Mouse (Mus musculus): ENCODE measurements around the gene Nploc4. TPM values are rescaled to one million over a fixed set of nuclear protein-coding genes. Genes with fewer than 3 reads are reported as not detected.
"Not testable (repeated sequence)": the region's sequence is repeated elsewhere in the genome, so short reads cannot be mapped to it uniquely, and the experiment has no call there.

Nploc4 gene
- total RNA-seq, 2 experiments from 2014 or later: 35.4 to 41.0 TPM

GRCm38 (mm10) chr11:120355277-120356039 is 82.0 kb downstream of the Nploc4 start:
- no peak for ATAC-seq (replicated peaks; ENCODE audit: poor library complexity)

GRCm38 (mm10) chr11:120354304-120355276 is 82.9 kb downstream of the Nploc4 start:
- ATAC-seq (replicated peaks; ENCODE audit: poor library complexity): no peak

- peak; percentile 77 for ATAC-seq (replicated peaks; ENCODE audit: poor library complexity)
Measured at GRCm38 (mm10) chr11:120353500-120354303, 83.8 kb downstream of the Nploc4 start.

GRCm38 (mm10) chr11:120352571-120353290 is 84.8 kb downstream of the Nploc4 start:
- no peak for ATAC-seq (replicated peaks; ENCODE audit: poor library complexity)

GRCm38 (mm10) chr11:120352093-120352350 is 85.5 kb downstream of the Nploc4 start:
- ATAC-seq (replicated peaks; ENCODE audit: poor library complexity): not testable (repeated sequence)

- ATAC-seq (replicated peaks; ENCODE audit: poor library complexity): no peak
Measured at GRCm38 (mm10) chr11:120351250-120352092, 86.0 kb downstream of the Nploc4 start.

- ATAC-seq (replicated peaks; ENCODE audit: poor library complexity): no peak
Measured at GRCm38 (mm10) chr11:120350711-120351110, 86.8 kb downstream of the Nploc4 start.

- ATAC-seq (replicated peaks; ENCODE audit: poor library complexity): peak; percentile 35
Measured at GRCm38 (mm10) chr11:120349986-120350702, 87.4 kb downstream of the Nploc4 start.

GRCm38 (mm10) chr11:120349371-120349985 is 88.0 kb downstream of the Nploc4 start:
- ATAC-seq (replicated peaks; ENCODE audit: poor library complexity): no peak

GRCm38 (mm10) chr11:120348684-120349370 is 88.7 kb downstream of the Nploc4 start:
- no peak for ATAC-seq (replicated peaks; ENCODE audit: poor library complexity)

GRCm38 (mm10) chr11:120347791-120348683 is 89.5 kb downstream of the Nploc4 start, which contains the start of gene Actg1:
Gene Actg1, minus strand, starts transcription at chr11:120348542.
- ATAC-seq (replicated peaks; ENCODE audit: poor library complexity): peak; percentile 37

GRCm38 (mm10) chr11:120347301-120347700 is 90.2 kb downstream of the Nploc4 start:
- no peak for ATAC-seq (replicated peaks; ENCODE audit: poor library complexity)

GRCm38 (mm10) chr11:120346383-120347034 is 91.0 kb downstream of the Nploc4 start:
- not testable (repeated sequence) for ATAC-seq (replicated peaks; ENCODE audit: poor library complexity)

GRCm38 (mm10) chr11:120345067-120345681 is 92.3 kb downstream of the Nploc4 start:
- no peak for ATAC-seq (replicated peaks; ENCODE audit: poor library complexity)

- ATAC-seq (replicated peaks; ENCODE audit: poor library complexity): no peak
Measured at GRCm38 (mm10) chr11:120344310-120344920, 93.1 kb downstream of the Nploc4 start.
